Mouse (Mus musculus) thymus, adult 18-20 months (tissue): ENCODE measurements around the gene Slc38a4.

Experiments
- DNase-seq, 2 experiments: peaks; one replicate each; pipeline ENCODE4 v3.0.0; 2022; ENCODE audit warnings: mixed read lengths in 2 of 2

Gene Slc38a4

GRCm38 (mm10) chr15:96963318-96963717 is 92.4 kb downstream of the Slc38a4 start:
- no peak for DNase-seq

GRCm38 (mm10) chr15:96960343-96960742 is 95.4 kb downstream of the Slc38a4 start:
- no peak for DNase-seq

- DNase-seq = no peak
Observed at GRCm38 (mm10) chr15:96959247-96959646, 96.5 kb downstream of the Slc38a4 start.

- DNase-seq = no peak
Observed at GRCm38 (mm10) chr15:96956699-96957098, 99.1 kb downstream of the Slc38a4 start.

- DNase-seq = no peak
Observed at GRCm38 (mm10) chr15:96954389-96954788, 101.4 kb downstream of the Slc38a4 start.

DNA sequence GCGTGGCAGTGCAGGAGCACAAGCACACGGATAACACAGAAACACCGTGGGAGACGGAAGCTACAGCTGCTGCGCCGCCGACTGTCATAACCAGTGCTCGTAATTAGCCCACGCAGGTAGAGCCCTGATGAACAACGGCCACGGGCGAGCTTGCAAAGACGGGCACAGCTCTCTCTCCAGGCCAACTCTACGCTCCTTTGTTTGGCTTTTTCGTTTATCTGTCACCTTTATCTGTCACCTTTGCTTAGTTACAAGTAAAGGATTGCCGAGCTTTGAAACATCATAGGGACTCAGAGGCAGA is 101.9 kb downstream of the Slc38a4 start:
- DNase-seq = no peak

DNA sequence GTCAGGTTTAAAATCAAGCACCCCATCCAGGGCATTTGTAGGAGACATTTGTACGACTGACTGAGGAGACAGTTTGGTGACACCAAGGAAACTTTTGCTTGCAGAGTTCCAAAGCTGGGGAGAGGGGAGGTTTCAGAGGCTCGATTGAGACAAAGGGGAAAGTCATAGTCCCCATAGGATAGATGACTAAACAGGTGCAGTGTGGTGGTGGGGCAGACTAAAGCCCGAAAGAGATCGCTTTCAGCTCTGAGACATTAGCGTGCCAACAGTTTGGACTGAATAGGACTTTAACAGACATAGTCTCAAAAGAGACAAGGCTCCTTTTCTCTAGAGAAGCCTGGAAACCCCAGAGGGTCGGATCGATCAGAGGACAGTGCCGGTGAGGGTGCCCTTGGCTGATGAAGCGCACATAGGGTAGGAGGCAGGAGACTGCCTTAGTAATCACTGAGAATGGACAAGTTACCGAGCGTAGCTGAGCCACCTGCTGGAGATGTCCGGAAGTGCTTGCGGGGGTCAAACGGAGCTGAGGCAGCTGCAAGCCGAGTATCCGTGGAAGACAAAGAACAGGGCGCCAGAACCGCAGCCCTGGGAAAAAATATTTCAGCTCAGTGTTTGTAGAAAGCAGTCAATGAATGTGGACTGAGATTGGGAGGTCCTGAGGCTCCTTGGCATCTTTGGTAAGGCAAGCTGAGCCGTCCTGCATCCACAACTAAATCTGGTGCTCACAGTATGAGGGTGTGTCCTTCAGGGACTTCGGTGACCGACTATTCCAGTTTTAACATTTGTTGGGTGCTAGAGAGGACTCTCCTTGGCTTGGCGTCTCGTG is 102.4 kb downstream of the Slc38a4 start:
- DNase-seq = peak; percentile 16 to 22

DNA sequence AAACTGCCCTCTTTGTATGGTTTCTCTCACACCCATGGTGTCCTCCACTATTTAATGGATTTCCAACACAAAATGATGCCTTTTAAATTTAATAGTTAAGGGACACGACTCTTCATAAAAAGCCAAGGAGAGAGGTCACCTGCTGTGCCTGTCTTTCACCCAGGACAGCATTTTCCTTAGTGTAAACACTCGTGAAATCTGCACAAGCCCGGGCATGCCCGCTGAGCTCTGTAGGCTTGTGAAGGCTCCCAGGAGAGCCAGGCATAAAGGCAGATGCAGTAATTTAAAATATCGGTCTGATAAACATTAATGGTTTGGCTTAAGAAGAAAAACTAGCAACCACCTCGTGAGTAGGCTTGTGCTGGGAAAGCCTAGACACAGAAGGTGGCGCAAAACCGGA is 103.3 kb downstream of the Slc38a4 start:
- DNase-seq = no peak

DNA sequence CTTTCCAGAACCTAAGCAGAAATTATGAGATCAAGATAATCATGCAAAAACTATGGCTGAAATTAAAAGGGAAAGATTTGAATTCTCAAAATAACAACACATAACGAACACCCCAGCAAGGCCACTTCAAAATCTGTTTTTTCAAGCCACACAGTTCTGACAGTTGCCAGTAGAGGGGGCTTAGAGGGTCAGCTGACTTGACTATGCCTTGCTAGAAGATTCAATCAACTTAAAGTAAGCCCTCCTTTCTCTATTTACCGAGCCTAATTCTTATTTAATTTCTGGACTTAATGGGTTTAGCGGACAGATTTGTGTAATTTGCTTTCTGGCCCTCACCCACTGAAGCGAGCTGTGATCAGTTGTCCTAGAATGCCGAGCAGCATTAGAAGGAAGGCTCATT is 104.0 kb downstream of the Slc38a4 start:
- DNase-seq = no peak

- DNase-seq = peak; percentile 7 to 9
Observed at GRCm38 (mm10) chr15:96948471-96948870, 107.3 kb downstream of the Slc38a4 start.
